Mouse (Mus musculus): ENCODE measurements around the gene Gm3453.
"Not testable (repeated sequence)": the region's sequence is repeated elsewhere in the genome, so short reads cannot be mapped to it uniquely, and the experiment has no call there.

- TF ChIP-seq POLR2A (IDR thresholded peaks at IDR 0.05; ENCODE audit: low read depth, low read length); CTCF (IDR thresholded peaks at IDR 0.05; ENCODE audit: extremely low read depth, insufficient read depth, insufficient read length, insufficient replicate concordance): not testable (repeated sequence)
Observed at GRCm38 (mm10) chr14:5962441-5962840, 16.5 kb downstream of the Gm3453 start.

Data from spleen, adult 2 months (tissue).